Mouse (Mus musculus) hindbrain, embryonic 10.5 days (tissue): ENCODE data around the gene Hmcn1. TPM values are rescaled to one million over a fixed set of nuclear protein-coding genes. Genes with fewer than 3 reads are reported as not detected.

ENCODE experiments used
- DNase-seq: peaks from one replicate; pipeline ENCODE4 v3.0.0-alpha.2; 2017; ENCODE audit warnings: low spot score
- H3K27ac ChIP-seq: fragments of 300-500 bp; sonication (generic); 2 replicates; pipeline ENCODE4 v1.5.1; 2016; ENCODE audit warnings: mild to moderate bottlenecking, moderate library complexity
- H3K27me3 ChIP-seq: fragments of 300-500 bp; sonication (generic); 2 replicates; pipeline ENCODE4 v1.6.1; 2016; ENCODE audit warnings: mild to moderate bottlenecking; ENCODE audit not compliant: poor library complexity, insufficient read depth, severe bottlenecking
- H3K36me3 ChIP-seq: fragments of 300-500 bp; sonication (generic); 2 replicates; pipeline ENCODE4 v1.6.1; 2016; ENCODE audit warnings: mild to moderate bottlenecking, moderate library complexity
- H3K4me1 ChIP-seq: fragments of 300-500 bp; sonication (generic); replicated peaks from 2 replicates; pipeline ENCODE4 v1.6.1; 2016; ENCODE audit warnings: mild to moderate bottlenecking
- H3K4me3 ChIP-seq: fragments of 300-500 bp; sonication (generic); 2 replicates; pipeline ENCODE4 v1.5.1; 2016; ENCODE audit warnings: mild to moderate bottlenecking, moderate library complexity
- H3K9me3 ChIP-seq: fragments of 300-500 bp; sonication (generic); 2 replicates; pipeline ENCODE4 v1.6.1; 2016; ENCODE audit warnings: mild to moderate bottlenecking, moderate library complexity
- WGBS: fragments of 180-500 bp; shearing (Covaris S2); methylation state at CpG from one replicate; pipeline ENCODE4 v1.1.7; 2016; 5-methylcytosine and 5-hydroxymethylcytosine counted together
- polyA plus RNA-seq: library from polyadenylated mRNA; unstranded; fragments of >200 nt; fragmentation: Nextera tagmentation; extraction: Ambion mirVana; gene quantifications from 2 replicates; pipeline ENCODE4 v1.2.1, GENCODE M21; 2016

Gene Hmcn1
- polyA plus RNA-seq, 1 experiment from 2014 or later, result 6.9 TPM

- no peak for DNase-seq
- Histone ChIP-seq H3K4me1 (peaks cover 14% of the 10 kb centered on the region), H3K9me3 (no peaks in the 10 kb centered on the region), H3K27me3 (0 out of 2 replicates have a peak, but pooled peaks cover 1% of the 10 kb centered on the region), H3K36me3 (no peaks in the 10 kb centered on the region), H3K27ac (0 out of 2 replicates have a peak overlapping the region, but pooled peaks have one; percentile 29), H3K4me3 (no peak overlapping the region)
- 74% methylated on average over 5 of the region's 5 CpGs for WGBS
Measured at GRCm38 (mm10) chr1:150569820-150570543, 423.3 kb downstream of the Hmcn1 start.

- Histone ChIP-seq H3K9me3 (no peaks in the 10 kb centered on the region), H3K27ac (no peak overlapping the region), H3K27me3 (0 out of 2 replicates have a peak, but pooled peaks cover 4% of the 10 kb centered on the region), H3K4me1 (peaks cover 9% of the 10 kb centered on the region), H3K4me3 (no peak overlapping the region), H3K36me3 (no peaks in the 10 kb centered on the region)
- DNase-seq, result no peak
- WGBS, result 87% methylated on average over 4 of the region's 4 CpGs
Measured at GRCm38 (mm10) chr1:150566287-150566686, 426.9 kb downstream of the Hmcn1 start.

GRCm38 (mm10) chr1:150556621-150557020, 436.6 kb downstream of the Hmcn1 start:
- Histone ChIP-seq H3K36me3 (no peaks in the 10 kb centered on the region), H3K4me1 (no peaks in the 10 kb centered on the region), H3K9me3 (no peaks in the 10 kb centered on the region), H3K27ac (no peak overlapping the region), H3K27me3 (no peaks in the 10 kb centered on the region), H3K4me3 (no peak overlapping the region)
- no peak for DNase-seq
- WGBS, result 78% methylated on average over 3 of the region's 3 CpGs

GRCm38 (mm10) chr1:150551390-150551789, 441.8 kb downstream of the Hmcn1 start:
- no peak for DNase-seq
- no peak overlapping the region for H3K4me3 ChIP-seq
- WGBS, result 85% methylated on average over 1 of the region's 1 CpGs
- no peaks in the 10 kb centered on the region for H3K9me3 ChIP-seq
- H3K4me1 ChIP-seq, result no peaks in the 10 kb centered on the region
- no peaks in the 10 kb centered on the region for H3K36me3 ChIP-seq
- H3K27me3 ChIP-seq, result no peaks in the 10 kb centered on the region; the same call in 1 of the 2 replicates
- H3K27ac ChIP-seq, result no peak overlapping the region

- Histone ChIP-seq H3K9me3 (no peaks in the 10 kb centered on the region), H3K36me3 (no peaks in the 10 kb centered on the region), H3K4me1 (no peaks in the 10 kb centered on the region), H3K4me3 (no peak overlapping the region), H3K27me3 (peaks cover 6% of the 10 kb centered on the region), H3K27ac (no peak overlapping the region)
- no peak for DNase-seq
- 78% methylated on average over 3 of the region's 3 CpGs for WGBS
Measured at GRCm38 (mm10) chr1:150546463-150546862, 446.8 kb downstream of the Hmcn1 start.

- H3K36me3 ChIP-seq, result no peaks in the 10 kb centered on the region
- H3K9me3 ChIP-seq, result no peaks in the 10 kb centered on the region
- peaks cover 10% of the 10 kb centered on the region for H3K27me3 ChIP-seq
- peak; percentile 67 for DNase-seq
- no peak overlapping the region for H3K4me3 ChIP-seq
- WGBS, result 9% methylated on average over 5 of the region's 5 CpGs
- no peak overlapping the region for H3K27ac ChIP-seq
- H3K4me1 ChIP-seq, result peaks cover 14% of the 10 kb centered on the region
Measured at GRCm38 (mm10) chr1:150540267-150540666, 453.0 kb downstream of the Hmcn1 start.

GRCm38 (mm10) chr1:150537410-150538128, 455.7 kb downstream of the Hmcn1 start:
- Histone ChIP-seq H3K36me3 (no peaks in the 10 kb centered on the region), H3K4me3 (no peak overlapping the region), H3K9me3 (no peaks in the 10 kb centered on the region), H3K27ac (no peak overlapping the region; the same call in 1 of the 2 replicates), H3K4me1 (peaks cover 16% of the 10 kb centered on the region), H3K27me3 (peaks cover 10% of the 10 kb centered on the region)
- no peak for DNase-seq
- 76% methylated on average over 6 of the region's 6 CpGs for WGBS

GRCm38 (mm10) chr1:150535770-150536534, 457.3 kb downstream of the Hmcn1 start:
- Histone ChIP-seq H3K4me1 (peaks cover 16% of the 10 kb centered on the region), H3K9me3 (no peaks in the 10 kb centered on the region), H3K4me3 (peak overlapping the region; percentile 16), H3K36me3 (no peaks in the 10 kb centered on the region), H3K27ac (peak overlapping the region; percentile 83), H3K27me3 (0 out of 2 replicates have a peak, but pooled peaks cover 3% of the 10 kb centered on the region)
- WGBS, result 25% methylated on average over 16 of the region's 16 CpGs
- DNase-seq, result peak; percentile 69

GRCm38 (mm10) chr1:150534587-150534986, 458.6 kb downstream of the Hmcn1 start:
- H3K27ac ChIP-seq, result no peak overlapping the region
- no peak overlapping the region for H3K4me3 ChIP-seq
- no peaks in the 10 kb centered on the region for H3K9me3 ChIP-seq
- no peak for DNase-seq
- 0 out of 2 replicates have a peak, but pooled peaks cover 3% of the 10 kb centered on the region for H3K27me3 ChIP-seq
- WGBS, result 89% methylated on average over 8 of the region's 8 CpGs
- peaks cover 16% of the 10 kb centered on the region for H3K4me1 ChIP-seq
- H3K36me3 ChIP-seq, result no peaks in the 10 kb centered on the region

GRCm38 (mm10) chr1:150513041-150513440, 480.2 kb downstream of the Hmcn1 start:
- no peaks in the 10 kb centered on the region for H3K27me3 ChIP-seq
- H3K27ac ChIP-seq, result no peak overlapping the region
- no peak for DNase-seq
- H3K36me3 ChIP-seq, result no peaks in the 10 kb centered on the region
- H3K9me3 ChIP-seq, result no peaks in the 10 kb centered on the region
- WGBS, result 82% methylated on average over 2 of the region's 2 CpGs
- H3K4me3 ChIP-seq, result no peak overlapping the region
- no peaks in the 10 kb centered on the region for H3K4me1 ChIP-seq
